Mouse (Mus musculus) stomach, postnatal 0 days (tissue): ENCODE measurements around the gene Tagln2.

Source experiments
- CTCF ChIP-seq: IDR thresholded peaks from 2 replicates; pipeline ENCODE4 v1.5.1; 2016; ENCODE audit warnings: antibody characterized with exemption, low read depth, mild to moderate bottlenecking, moderate library complexity
- EP300 ChIP-seq: optimal IDR thresholded peaks from 2 replicates; pipeline ENCODE3; 2016; ENCODE audit warnings: antibody characterized with exemption

DNA sequence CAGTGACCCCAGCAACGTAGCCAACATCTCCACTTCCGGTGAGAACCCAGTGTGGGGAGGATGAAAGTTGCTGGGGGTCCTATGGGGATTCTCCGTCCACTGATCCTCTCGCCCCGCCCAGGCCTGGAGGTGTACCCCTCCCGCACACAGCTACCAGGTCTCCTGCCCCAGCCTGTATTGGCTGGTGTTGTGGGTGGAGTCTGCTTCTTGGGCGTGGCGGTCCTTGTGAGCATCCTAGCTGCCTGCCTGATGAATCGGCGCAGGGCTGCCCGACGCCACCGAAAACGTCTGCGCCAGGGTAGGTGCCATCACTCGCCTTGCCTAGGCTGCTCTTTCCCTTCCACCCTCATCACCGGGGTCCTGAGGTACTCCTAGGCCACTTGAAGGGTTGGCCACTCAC, 3.8 kb upstream of the Tagln2 start:
- TF ChIP-seq CTCF (no peak), EP300 (no peak)
